Mouse (Mus musculus): ENCODE data around the gene Nrxn2.

The Nrxn2 gene

DNA sequence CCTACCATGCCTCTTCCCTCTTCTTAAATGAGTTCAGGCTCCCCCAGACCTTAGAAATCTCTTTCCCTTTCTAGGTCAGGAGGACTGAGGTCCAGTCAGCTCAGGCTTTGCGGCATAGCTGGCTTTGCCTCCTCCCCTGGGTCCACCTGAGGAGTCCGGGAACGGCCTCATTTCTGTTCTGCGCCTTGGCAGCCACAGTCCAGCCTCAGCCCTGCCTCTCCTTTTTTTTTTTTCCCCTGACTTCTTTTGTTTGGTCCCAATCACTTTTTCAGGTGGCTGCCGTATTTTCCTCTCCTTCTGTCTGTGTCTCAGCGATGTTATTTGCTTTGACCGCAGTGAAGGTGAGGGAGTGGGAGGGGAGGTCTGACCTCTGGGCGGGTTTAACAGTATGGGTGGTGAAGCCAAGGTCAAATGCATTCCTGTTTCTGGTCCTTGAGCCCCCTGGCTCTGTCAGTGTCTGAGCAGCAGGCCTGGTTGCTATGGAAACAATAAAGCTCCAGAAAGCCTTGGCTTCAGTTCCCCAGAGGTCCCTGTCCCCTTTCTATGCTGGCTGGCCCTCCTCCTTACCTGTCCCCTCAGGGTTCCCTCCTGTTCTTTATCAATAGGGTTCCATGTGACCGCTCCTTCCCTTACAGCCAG, 34.3 kb downstream of the Nrxn2 start:
- no peak for DNase-seq (ENCODE audit: low spot score)

- no peak for DNase-seq (ENCODE audit: low spot score)
These were observed 34.8 kb downstream of the Nrxn2 start for GRCm38 (mm10) chr19:6453349-6453748.

DNA sequence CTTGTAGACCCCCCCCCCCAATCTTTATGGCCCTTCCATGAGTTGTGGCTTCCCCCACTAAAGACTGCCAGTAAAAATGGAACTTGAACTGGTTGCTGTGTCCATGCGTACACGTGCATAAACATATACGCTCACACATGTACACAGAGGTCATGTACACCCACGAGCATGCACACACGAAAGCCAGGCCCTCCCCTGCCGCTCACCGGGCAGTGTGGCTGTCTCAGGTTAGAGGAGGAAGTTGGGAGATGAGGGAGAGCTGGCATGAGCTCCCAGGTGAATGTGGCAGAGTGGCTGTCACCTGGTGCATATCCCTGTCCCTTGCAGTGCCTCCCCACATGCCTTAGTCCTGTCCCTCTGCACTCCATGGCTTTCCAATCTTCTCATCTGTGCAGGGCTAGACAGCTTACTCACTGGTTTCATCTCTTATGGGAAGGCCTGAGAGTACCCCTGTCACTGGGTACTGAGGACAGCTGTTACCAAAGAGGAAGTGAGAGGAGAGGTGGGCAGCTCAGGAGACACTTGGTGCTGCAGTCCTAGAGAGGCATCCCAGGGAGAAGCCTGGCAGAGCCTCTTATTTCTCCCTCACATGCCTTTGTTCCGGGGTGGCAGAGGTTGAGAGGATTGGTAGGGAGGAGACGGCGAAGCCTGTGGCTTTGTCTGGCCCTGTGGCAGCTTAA, 35.6 kb downstream of the Nrxn2 start:
- no peak for DNase-seq (ENCODE audit: low spot score)

DNA sequence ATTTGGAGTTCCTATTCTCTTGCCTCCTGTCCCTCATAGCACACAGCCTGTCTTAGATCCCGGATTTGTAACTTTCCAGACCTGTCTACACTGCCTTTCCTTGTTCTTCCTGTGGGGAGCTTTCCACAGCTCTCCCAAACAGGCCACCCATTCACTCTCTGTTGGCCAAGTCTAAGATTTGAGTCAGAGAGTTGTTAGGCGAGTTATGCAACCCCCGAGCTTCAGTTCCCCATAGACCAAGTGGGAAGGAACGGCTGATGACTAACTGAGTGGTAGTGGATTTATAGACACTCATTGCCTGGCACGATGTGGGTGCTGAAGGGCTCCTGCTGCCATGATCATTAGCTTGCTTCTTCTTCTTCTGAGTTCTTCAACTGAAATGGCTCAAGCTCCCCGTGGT, 41.0 kb downstream of the Nrxn2 start:
- DNase-seq (ENCODE audit: low spot score), result no peak

GRCm38 (mm10) chr19:6462841-6463240, 44.3 kb downstream of the Nrxn2 start:
- no peak for DNase-seq (ENCODE audit: low spot score)

DNA sequence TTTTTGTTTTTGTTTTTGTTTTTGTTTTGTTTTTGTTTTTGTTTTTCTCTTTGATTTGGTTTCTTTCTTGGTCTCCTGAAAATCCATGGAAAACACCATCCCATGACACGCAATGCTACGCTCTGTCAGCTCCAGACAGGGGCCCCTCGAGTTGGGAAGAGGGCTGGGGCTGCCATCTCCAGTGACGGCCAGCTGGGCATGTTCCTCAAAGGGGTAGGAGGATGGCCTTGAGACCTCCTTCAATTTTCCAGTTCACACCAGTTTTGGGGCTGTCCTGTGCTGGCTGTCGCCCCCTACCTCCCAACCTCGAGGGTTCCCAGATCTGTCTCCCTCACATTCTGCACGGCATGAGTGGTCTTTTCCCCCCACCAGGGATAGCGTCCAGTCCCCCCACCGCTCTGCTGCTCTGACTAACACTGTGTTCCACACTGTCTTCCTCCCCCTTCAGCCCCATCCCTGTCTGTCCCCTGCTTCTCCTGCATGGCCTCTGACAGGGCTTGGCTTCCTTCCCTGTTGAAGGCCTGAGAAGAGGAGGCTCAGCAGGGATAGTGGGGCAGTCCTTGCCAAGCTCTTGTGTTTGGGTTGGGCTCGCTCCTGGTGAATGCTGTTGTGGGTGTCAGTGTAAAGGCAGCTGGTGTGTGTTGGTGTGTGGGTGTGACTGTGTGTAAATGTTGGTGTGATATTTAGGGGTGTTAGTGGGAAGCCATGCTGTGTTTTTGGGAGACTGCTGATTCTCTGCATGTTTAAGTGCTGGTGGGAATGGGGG, 46.0 kb downstream of the Nrxn2 start:
- DNase-seq (ENCODE audit: low spot score), result no peak

- no peak for DNase-seq (ENCODE audit: low spot score)
These were observed 46.6 kb downstream of the Nrxn2 start for GRCm38 (mm10) chr19:6465090-6465489.

- no peak for DNase-seq (ENCODE audit: low spot score)
These were observed 48.4 kb downstream of the Nrxn2 start for GRCm38 (mm10) chr19:6466945-6467344.

GRCm38 (mm10) chr19:6467374-6467979, 48.9 kb downstream of the Nrxn2 start:
- DNase-seq (ENCODE audit: low spot score), result no peak

GRCm38 (mm10) chr19:6471630-6472029, 53.1 kb downstream of the Nrxn2 start:
- DNase-seq (ENCODE audit: low spot score), result no peak

GRCm38 (mm10) chr19:6472821-6473220, 54.3 kb downstream of the Nrxn2 start:
- no peak for DNase-seq (ENCODE audit: low spot score)

DNA sequence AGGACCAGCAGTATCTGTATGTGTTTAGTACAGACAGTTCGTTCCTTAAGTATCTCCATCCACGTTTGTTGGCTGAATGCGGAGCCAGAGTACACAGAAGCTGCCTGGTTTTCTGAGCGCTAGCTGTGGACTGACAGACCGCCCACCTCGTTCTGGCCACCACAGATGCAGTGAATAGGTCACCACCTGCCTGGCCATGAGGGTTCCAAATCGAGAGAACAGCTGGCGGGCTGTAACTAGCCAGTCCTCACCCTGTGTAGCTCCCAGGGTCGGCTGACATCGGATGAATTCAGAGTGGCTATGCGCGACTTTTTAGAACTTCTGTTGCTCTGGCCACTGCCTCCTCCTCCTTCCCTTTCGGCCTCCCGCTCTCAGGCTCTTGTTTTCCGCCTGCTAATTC, 56.2 kb downstream of the Nrxn2 start:
- no peak for DNase-seq (ENCODE audit: low spot score)

DNA sequence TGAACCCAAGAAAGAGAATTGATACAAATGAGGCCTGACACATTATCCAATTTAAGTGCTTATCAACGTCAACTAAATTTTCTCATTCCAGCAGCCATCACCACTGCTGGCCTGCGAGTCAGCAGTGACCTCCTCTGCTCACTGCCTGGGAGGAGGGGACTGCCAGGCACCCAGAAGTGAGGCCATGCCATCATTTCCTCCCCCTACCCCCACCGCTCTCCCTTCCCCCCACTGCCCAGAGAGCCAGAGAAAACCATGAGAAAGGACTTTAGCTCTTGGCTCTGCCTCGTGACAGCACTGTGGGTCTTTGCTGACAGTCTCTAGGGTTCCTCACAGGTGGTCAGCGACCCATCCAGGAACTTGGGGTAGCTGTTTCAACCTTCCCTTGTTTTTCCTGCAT, 56.6 kb downstream of the Nrxn2 start:
- DNase-seq (ENCODE audit: low spot score), result no peak

DNA sequence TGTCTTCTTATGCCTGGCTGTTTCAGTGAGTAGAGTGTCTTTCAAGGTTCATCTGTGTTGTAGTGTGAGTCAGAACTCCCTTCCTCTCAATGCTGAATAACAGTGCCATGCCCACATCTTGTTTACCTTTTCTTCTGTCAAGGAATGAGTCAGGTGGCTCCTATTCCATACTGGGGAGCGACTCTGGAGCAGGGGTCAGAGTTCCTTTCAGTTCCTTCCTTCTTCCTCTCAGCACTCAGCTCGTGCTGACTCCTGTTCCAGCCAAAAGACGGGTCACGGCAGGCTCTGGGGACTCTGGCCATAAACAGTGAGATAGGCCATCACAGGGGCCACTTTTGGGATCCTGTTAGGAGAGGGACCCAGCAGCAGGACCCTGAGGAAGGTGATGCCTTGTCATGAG, 58.5 kb downstream of the Nrxn2 start:
- DNase-seq (ENCODE audit: low spot score), result no peak

GRCm38 (mm10) chr19:6478566-6478965, 60.0 kb downstream of the Nrxn2 start:
- no peak for DNase-seq (ENCODE audit: low spot score)

DNA sequence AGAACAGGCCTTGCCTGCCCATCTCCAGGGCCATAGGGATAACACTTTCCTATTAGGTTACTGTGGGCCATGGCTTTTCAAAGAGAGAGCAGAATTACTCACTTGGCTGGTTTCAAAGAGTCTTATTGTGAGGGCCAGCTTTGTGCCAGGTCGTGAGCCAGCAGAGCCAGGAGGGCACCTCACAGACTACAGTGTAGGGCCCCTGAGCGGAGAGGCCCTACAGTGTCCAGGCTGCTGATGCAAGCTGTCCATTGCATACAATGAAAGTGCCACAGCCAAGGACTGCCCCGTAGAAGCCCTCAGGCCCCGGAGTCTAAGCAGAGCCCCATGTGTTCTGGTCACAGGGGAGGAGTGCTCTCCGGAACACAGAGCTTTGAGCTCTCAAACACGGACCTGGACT, 64.4 kb downstream of the Nrxn2 start:
- no peak for DNase-seq (ENCODE audit: low spot score)

DNA sequence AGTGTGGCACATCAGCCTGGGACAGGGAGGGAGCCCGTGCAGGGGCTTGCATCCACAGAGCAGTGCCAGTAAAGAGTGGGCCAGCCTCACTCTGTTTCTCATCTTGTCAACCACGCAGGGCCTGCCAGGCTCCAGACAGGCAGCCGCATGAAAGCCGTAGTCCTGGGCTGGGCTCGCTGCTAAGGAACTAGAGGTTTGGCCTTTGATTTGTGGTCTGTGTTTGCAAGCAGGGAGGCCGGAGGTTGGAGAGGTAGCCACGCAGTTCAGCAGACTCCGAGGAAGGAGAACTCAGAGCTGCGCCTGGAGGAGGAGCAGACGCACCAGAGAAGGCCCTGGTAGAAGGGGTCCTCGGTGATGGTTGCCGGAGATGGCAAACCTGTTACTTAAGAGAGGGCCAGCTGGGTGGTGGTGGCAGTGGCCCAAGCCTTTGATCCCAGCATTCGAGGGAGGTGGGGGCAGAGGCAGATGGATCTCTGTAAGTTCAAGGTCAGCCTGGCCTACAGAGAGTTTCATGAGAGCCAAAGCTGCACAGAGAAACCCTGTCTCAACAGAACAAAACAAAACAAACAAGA, 66.6 kb downstream of the Nrxn2 start:
- no peak for DNase-seq (ENCODE audit: low spot score)

GRCm38 (mm10) chr19:6489030-6489429, 70.5 kb downstream of the Nrxn2 start:
- DNase-seq (ENCODE audit: low spot score), result peak; percentile 42

DNA sequence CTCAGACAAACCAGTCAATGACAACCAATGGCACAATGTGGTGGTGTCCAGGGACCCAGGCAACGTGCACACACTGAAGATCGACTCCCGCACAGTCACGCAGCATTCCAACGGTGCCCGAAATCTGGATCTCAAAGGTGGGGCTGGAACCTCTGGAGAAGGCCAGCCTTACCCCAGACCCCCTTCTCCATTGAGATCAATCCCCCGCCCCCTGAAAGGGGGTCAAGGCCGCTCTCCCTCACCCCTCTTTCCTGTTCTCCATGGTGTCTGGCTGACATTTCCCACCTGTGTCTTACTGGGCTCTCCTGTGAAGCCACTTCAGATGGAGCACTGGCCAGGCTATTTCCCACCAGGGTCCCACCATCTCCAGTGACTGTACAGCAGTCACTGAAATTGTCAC, 73.0 kb downstream of the Nrxn2 start:
- DNase-seq (ENCODE audit: low spot score), result no peak

- DNase-seq (ENCODE audit: low spot score), result no peak
These were observed 73.6 kb downstream of the Nrxn2 start for GRCm38 (mm10) chr19:6492124-6492523.

GRCm38 (mm10) chr19:6493219-6493618, 74.7 kb downstream of the Nrxn2 start:
- no peak for DNase-seq (ENCODE audit: low spot score)

DNA sequence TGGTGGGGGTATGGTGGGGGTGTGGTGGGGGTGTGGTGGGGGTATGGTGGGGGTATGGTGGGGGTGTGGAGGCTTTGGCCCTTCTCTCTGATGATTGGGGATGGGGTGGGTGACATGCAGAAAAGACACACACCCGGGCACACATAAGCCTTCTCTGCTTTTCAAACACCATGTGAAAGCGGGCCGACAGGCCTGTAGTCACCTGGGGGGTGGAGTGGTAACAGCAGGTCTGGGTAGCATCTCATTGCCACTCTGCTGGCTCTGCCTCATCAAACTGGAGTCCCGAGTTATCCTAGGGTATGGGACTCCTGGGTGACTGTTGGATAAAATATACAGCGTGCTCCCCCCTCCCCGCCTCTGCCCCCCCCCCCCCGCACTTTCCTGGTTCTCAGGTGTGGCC, 75.5 kb downstream of the Nrxn2 start:
- DNase-seq (ENCODE audit: low spot score), result no peak
